Mouse (Mus musculus) embryonic fibroblast, embryonic 13.5 days (primary cell): ENCODE results near the gene Hyal5.

Experiments used
- CTCF ChIP-seq: IDR thresholded peaks from 2 replicates; pipeline ENCODE4 v1.5.1; 2011; ENCODE audit warnings: mild to moderate bottlenecking, control low read depth, low read length, moderate library complexity, borderline replicate concordance; ENCODE audit not compliant: insufficient read depth
- POLR2A ChIP-seq: IDR thresholded peaks from 2 replicates; pipeline ENCODE4 v1.6.1; 2011; ENCODE audit warnings: low read depth, mild to moderate bottlenecking, control low read depth, low read length, moderate library complexity

- peak; percentile 31; the same call in 1 of the 2 replicates for TF ChIP-seq CTCF
- TF ChIP-seq POLR2A: no peak
Observed at GRCm38 (mm10) chr6:24894146-24894873, 36.5 kb downstream of the Hyal5 start.
